Mouse (Mus musculus) forebrain, embryonic 16.5 days (tissue): ENCODE measurements around the gene Tmbim1. TPM values are rescaled to one million over a fixed set of nuclear protein-coding genes. Genes with fewer than 3 reads are reported as not detected.
"Not testable (repeated sequence)": the region's sequence is repeated elsewhere in the genome, so short reads cannot be mapped to it uniquely, and the experiment has no call there.

ENCODE experiments used
- ATAC-seq: fragments of 200-750 bp; cut with Nextera tagmentation; 2 replicates; pipeline ENCODE4 v1.8.0; 2017; ENCODE audit warnings: mild to moderate bottlenecking, moderate library complexity
- H3K27ac ChIP-seq: fragments of 300-500 bp; sonication (generic); 2 replicates; pipeline ENCODE4 v1.5.1; 2014; ENCODE audit warnings: low read length, control low read depth
- H3K27me3 ChIP-seq: fragments of 300-500 bp; sonication (generic); replicated peaks from 2 replicates; pipeline ENCODE4 v1.6.1; 2014; ENCODE audit warnings: low read length; ENCODE audit not compliant: control insufficient read depth, insufficient read depth
- H3K36me3 ChIP-seq: fragments of 300-500 bp; sonication (generic); 2 replicates; pipeline ENCODE4 v1.6.1; 2014; ENCODE audit not compliant: control insufficient read depth, insufficient read depth
- H3K4me1 ChIP-seq: fragments of 300-500 bp; sonication (generic); replicated peaks from 2 replicates; pipeline ENCODE4 v1.6.1; 2014; ENCODE audit warnings: low read length; ENCODE audit not compliant: control insufficient read depth, insufficient read depth
- H3K4me2 ChIP-seq: fragments of 300-500 bp; sonication (generic); 2 replicates; pipeline ENCODE4 v1.6.1; 2014; ENCODE audit warnings: mild to moderate bottlenecking, low read length, control low read depth
- H3K4me3 ChIP-seq: fragments of 300-500 bp; sonication (generic); replicated peaks from 2 replicates; pipeline ENCODE4 v1.5.1; 2014; ENCODE audit warnings: mild to moderate bottlenecking, low read length, control low read depth
- H3K9ac ChIP-seq: fragments of 300-500 bp; sonication (generic); replicated peaks from 2 replicates; pipeline ENCODE4 v1.6.1; 2014; ENCODE audit warnings: low read depth, low read length, control low read depth
- H3K9me3 ChIP-seq: fragments of 300-500 bp; sonication (generic); 2 replicates; pipeline ENCODE4 v1.6.1; 2016; ENCODE audit warnings: low read length; ENCODE audit not compliant: control insufficient read depth
- WGBS: fragments of 180-500 bp; shearing (Covaris S2); extraction: QIAGEN DNeasy Blood & Tissue Kit; methylation state at CpG from one replicate; pipeline ENCODE4 v1.1.7; 2014; 5-methylcytosine and 5-hydroxymethylcytosine counted together
- polyA plus RNA-seq: library from polyadenylated mRNA; unstranded; fragments of >200 nt; fragmentation: Nextera tagmentation; extraction: Ambion mirVana; gene quantifications from 2 replicates; pipeline ENCODE4 v1.2.1, GENCODE M21; 2015

Gene Tmbim1
- polyA plus RNA-seq, 1 experiment from 2014 or later = 6.9 TPM

- peak; percentile 96 for ATAC-seq
- Histone ChIP-seq H3K9ac (peak overlapping the region; percentile 62), H3K27me3 (no peaks in the 10 kb centered on the region), H3K36me3 (no peaks in the 10 kb centered on the region), H3K4me2 (peak overlapping the region; percentile 84), H3K4me3 (peak overlapping the region; percentile 55), H3K9me3 (no peaks in the 10 kb centered on the region), H3K27ac (peak overlapping the region; percentile 70), H3K4me1 (peaks cover 22% of the 10 kb centered on the region)
- under 1% methylated on average over 36 of the region's 36 CpGs for WGBS
Measured at GRCm38 (mm10) chr1:74332241-74332763, 26.9 kb upstream of the Tmbim1 start.

GRCm38 (mm10) chr1:74331046-74331681 is 25.7 kb upstream of the Tmbim1 start:
- Histone ChIP-seq H3K4me1 (peaks cover 19% of the 10 kb centered on the region), H3K27ac (no peak overlapping the region), H3K9me3 (no peaks in the 10 kb centered on the region), H3K4me2 (no peak overlapping the region), H3K36me3 (no peaks in the 10 kb centered on the region), H3K27me3 (no peaks in the 10 kb centered on the region), H3K4me3 (no peak overlapping the region), H3K9ac (no peak overlapping the region)
- no peak for ATAC-seq
- WGBS = 83% methylated on average over 4 of the region's 4 CpGs

- Histone ChIP-seq H3K27ac (no peak overlapping the region), H3K9ac (no peak overlapping the region), H3K9me3 (no peaks in the 10 kb centered on the region), H3K36me3 (no peaks in the 10 kb centered on the region), H3K4me3 (no peak overlapping the region), H3K4me1 (peaks cover 19% of the 10 kb centered on the region), H3K4me2 (no peak overlapping the region), H3K27me3 (no peaks in the 10 kb centered on the region)
- WGBS = 57% methylated on average over 7 of the region's 7 CpGs
- no peak for ATAC-seq
Measured at GRCm38 (mm10) chr1:74329899-74330431, 24.5 kb upstream of the Tmbim1 start.

GRCm38 (mm10) chr1:74326916-74327315 is 21.5 kb upstream of the Tmbim1 start:
- not testable (repeated sequence) for H3K4me2 ChIP-seq, H3K27ac ChIP-seq, H3K9ac ChIP-seq, ATAC-seq, H3K4me3 ChIP-seq, H3K36me3 ChIP-seq, H3K9me3 ChIP-seq, H3K4me1 ChIP-seq, H3K27me3 ChIP-seq
- WGBS = 65% methylated on average over 2 of the region's 2 CpGs

GRCm38 (mm10) chr1:74321396-74321795 is 16.0 kb upstream of the Tmbim1 start:
- no peaks in the 10 kb centered on the region for H3K27me3 ChIP-seq
- H3K4me3 ChIP-seq = no peak overlapping the region
- H3K9me3 ChIP-seq = no peaks in the 10 kb centered on the region
- WGBS = 88% methylated on average over 3 of the region's 3 CpGs
- H3K27ac ChIP-seq = no peak overlapping the region
- no peaks in the 10 kb centered on the region for H3K36me3 ChIP-seq
- H3K4me2 ChIP-seq = no peak overlapping the region
- no peaks in the 10 kb centered on the region for H3K4me1 ChIP-seq
- no peak overlapping the region for H3K9ac ChIP-seq
- no peak for ATAC-seq

GRCm38 (mm10) chr1:74318711-74319110 is 13.3 kb upstream of the Tmbim1 start:
- Histone ChIP-seq H3K4me2 (no peak overlapping the region), H3K27me3 (no peaks in the 10 kb centered on the region), H3K4me1 (no peaks in the 10 kb centered on the region), H3K4me3 (no peak overlapping the region), H3K9me3 (no peaks in the 10 kb centered on the region), H3K27ac (no peak overlapping the region), H3K9ac (no peak overlapping the region), H3K36me3 (no peaks in the 10 kb centered on the region)
- WGBS = 93% methylated on average over 3 of the region's 3 CpGs
- no peak for ATAC-seq

- H3K4me2 ChIP-seq = no peak overlapping the region
- 87% methylated on average over 4 of the region's 4 CpGs for WGBS
- H3K27me3 ChIP-seq = no peaks in the 10 kb centered on the region
- H3K9ac ChIP-seq = no peak overlapping the region
- no peaks in the 10 kb centered on the region for H3K4me1 ChIP-seq
- ATAC-seq = no peak
- H3K9me3 ChIP-seq = no peaks in the 10 kb centered on the region
- H3K27ac ChIP-seq = no peak overlapping the region
- H3K36me3 ChIP-seq = no peaks in the 10 kb centered on the region
- no peak overlapping the region for H3K4me3 ChIP-seq
Measured at GRCm38 (mm10) chr1:74316114-74316827, 10.8 kb upstream of the Tmbim1 start.

GRCm38 (mm10) chr1:74314796-74315195 is 9.4 kb upstream of the Tmbim1 start:
- WGBS = 94% methylated on average over 3 of the region's 3 CpGs
- no peaks in the 10 kb centered on the region for H3K4me1 ChIP-seq

GRCm38 (mm10) chr1:74313049-74313692 is 7.7 kb upstream of the Tmbim1 start:
- ATAC-seq = peak; percentile 72
- H3K27me3 ChIP-seq = no peaks in the 10 kb centered on the region
- no peak overlapping the region for H3K4me2 ChIP-seq
- H3K4me1 ChIP-seq = no peaks in the 10 kb centered on the region
- H3K9me3 ChIP-seq = no peaks in the 10 kb centered on the region
- H3K36me3 ChIP-seq = no peaks in the 10 kb centered on the region
- H3K4me3 ChIP-seq = no peak overlapping the region
- H3K9ac ChIP-seq = no peak overlapping the region
- no peak overlapping the region for H3K27ac ChIP-seq
- WGBS = 2% methylated on average over 3 of the region's 3 CpGs

More at GRCm38 (mm10) chr1:74314796-74315195, 9.4 kb upstream of the Tmbim1 start:
- no peak overlapping the region for H3K27ac ChIP-seq
- ATAC-seq = no peak
- no peaks in the 10 kb centered on the region for H3K9me3 ChIP-seq
- H3K36me3 ChIP-seq = no peaks in the 10 kb centered on the region
- H3K4me2 ChIP-seq = no peak overlapping the region
- H3K9ac ChIP-seq = no peak overlapping the region
- no peak overlapping the region for H3K4me3 ChIP-seq
- no peaks in the 10 kb centered on the region for H3K27me3 ChIP-seq
